Mouse (Mus musculus): ENCODE results near the gene Vat1l. TPM values are rescaled to one million over a fixed set of nuclear protein-coding genes. Genes with fewer than 3 reads are reported as not detected.
A peak's percentile ranks its signal among the peaks of the same experiment; 100 is the strongest.

The Vat1l gene
- polyA plus RNA-seq, 1 experiment from 2014 or later, result 4.0 TPM

DNA sequence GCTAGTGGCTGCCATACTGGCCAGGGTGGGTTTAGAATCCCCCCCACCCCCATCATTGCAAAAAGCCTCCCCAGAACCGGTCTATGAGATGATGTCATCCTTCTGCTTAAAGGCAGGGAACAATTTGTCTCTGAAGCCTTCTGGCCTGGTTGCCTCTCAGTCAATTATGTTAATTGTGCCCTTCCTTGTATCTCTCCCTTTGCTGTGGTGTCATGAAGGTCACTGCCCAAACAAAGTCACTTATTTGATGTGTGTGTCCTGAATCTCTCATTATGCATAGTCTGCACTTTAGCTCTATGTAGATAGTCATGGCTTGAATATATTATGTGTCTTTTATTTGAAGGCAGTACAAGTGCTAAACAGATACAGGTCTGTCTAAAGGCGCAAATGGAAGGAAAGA is 92.8 kb downstream of the Vat1l start:
- Histone ChIP-seq H3K27ac (replicated peaks) (no peak overlapping the region), H3K9ac (no peak overlapping the region), H3K4me2 (replicated peaks) (no peak overlapping the region), H3K27me3 (no peaks in the 10 kb centered on the region), H3K4me3 (replicated peaks) (no peak overlapping the region), H3K4me1 (peaks cover 7% of the 10 kb centered on the region; the same call in 1 of the 2 replicates), H3K9me3 (replicated peaks) (no peaks in the 10 kb centered on the region), H3K36me3 (no peaks in the 10 kb centered on the region)
- WGBS, result 40% methylated on average over 2 of the region's 2 CpGs
- ATAC-seq (ENCODE audit: insufficient number of reproducible peaks, low FRiP score, low TSS enrichment, low read depth), result no peak

DNA sequence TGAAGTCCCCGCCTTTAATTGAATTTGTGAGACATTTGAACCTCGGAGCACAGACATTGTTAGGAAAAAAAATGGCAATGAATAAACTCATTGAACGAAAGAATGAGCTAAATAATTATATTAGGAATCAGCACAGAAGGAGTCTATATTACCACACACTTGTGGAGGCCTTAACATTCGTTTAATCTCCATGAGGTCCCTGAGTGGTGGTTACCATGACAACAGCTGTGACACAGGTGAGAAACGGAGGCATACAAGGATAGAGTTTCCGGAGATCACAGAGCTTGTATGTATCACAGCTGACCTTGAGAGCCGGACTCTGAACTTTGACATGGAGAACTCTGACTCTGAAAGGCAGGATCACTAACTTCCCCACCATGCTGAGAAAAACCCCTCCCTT is 94.7 kb downstream of the Vat1l start:
- peaks cover 5% of the 10 kb centered on the region; the same call in 1 of the 2 replicates for H3K4me1 ChIP-seq
- no peaks in the 10 kb centered on the region for H3K27me3 ChIP-seq
- no peak for ATAC-seq (ENCODE audit: insufficient number of reproducible peaks, low FRiP score, low TSS enrichment, low read depth)
- H3K27ac ChIP-seq (replicated peaks), result no peak overlapping the region
- H3K36me3 ChIP-seq, result no peaks in the 10 kb centered on the region
- no peaks in the 10 kb centered on the region for H3K9me3 ChIP-seq (replicated peaks)
- H3K4me3 ChIP-seq (replicated peaks), result no peak overlapping the region
- H3K9ac ChIP-seq, result no peak overlapping the region
- WGBS, result 49% methylated on average over 7 of the region's 7 CpGs
- no peak overlapping the region for H3K4me2 ChIP-seq (replicated peaks)

DNA sequence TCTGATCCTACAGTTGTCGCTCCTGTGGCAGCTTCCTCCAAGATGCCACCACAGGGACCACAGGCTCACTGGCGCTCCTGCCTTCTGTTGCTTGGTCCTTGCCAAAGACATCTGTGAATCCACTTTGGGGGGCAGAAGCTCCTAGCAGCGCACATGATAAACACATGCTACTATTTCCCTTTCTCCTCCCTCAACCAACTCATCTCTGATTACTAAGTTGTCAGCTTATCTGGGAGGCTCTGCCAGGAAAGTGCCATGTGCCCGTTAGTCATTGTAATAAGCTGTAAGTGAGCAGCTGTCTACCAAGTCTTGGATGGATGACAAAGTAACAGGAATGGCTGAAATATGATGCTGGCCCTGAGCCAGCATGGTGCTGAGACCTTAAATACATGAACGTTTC is 100.9 kb downstream of the Vat1l start:
- Histone ChIP-seq H3K27ac (replicated peaks) (no peak overlapping the region), H3K9ac (no peak overlapping the region), H3K4me2 (replicated peaks) (no peak overlapping the region), H3K4me3 (replicated peaks) (no peak overlapping the region), H3K4me1 (0 out of 2 replicates have a peak, but pooled peaks cover 5% of the 10 kb centered on the region), H3K36me3 (no peaks in the 10 kb centered on the region), H3K9me3 (replicated peaks) (no peaks in the 10 kb centered on the region), H3K27me3 (no peaks in the 10 kb centered on the region)
- 45% methylated on average over 5 of the region's 5 CpGs for WGBS
- 0 out of 2 replicates have a peak, but pooled peaks have one; percentile 51 for ATAC-seq (ENCODE audit: insufficient number of reproducible peaks, low FRiP score, low TSS enrichment, low read depth)

DNA sequence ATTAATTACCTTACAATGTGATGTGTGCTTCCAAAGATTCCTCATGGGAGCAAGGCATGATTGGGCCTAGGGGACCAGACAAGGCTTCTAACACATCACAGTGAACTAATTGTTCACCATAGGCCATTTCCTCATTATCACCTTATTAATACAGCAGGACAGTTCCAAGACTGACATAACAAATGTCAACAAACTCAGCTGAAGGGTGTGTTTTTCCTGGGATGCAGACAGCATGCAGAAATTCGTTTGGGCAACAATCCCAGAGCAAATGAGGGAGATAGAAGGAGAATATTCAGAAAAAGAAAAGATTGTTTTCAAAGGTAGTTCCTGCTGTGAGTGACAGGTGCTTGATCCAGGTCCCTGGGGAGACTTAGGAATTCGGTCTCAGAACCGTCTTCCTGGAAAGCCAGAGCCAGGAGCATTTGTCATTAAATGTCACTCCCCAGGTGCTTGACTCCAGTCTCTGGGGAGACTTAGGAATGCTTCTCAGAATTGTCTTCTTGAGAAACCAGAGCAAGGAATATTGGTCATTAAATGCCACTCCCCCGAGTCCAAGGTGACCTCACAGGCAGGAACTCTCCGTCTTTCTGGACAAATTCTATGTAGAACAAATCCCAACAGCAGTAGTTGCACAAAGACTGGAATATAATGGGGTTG is 109.4 kb downstream of the Vat1l start:
- Histone ChIP-seq H3K9me3 (replicated peaks) (no peaks in the 10 kb centered on the region), H3K4me1 (no peaks in the 10 kb centered on the region), H3K4me3 (replicated peaks) (no peak overlapping the region), H3K9ac (no peak overlapping the region), H3K36me3 (no peaks in the 10 kb centered on the region), H3K27ac (replicated peaks) (no peak overlapping the region), H3K4me2 (replicated peaks) (no peak overlapping the region), H3K27me3 (no peaks in the 10 kb centered on the region)
- no peak for ATAC-seq (ENCODE audit: insufficient number of reproducible peaks, low FRiP score, low TSS enrichment, low read depth)
- WGBS, result 40% methylated on average over 5 of the region's 5 CpGs

DNA sequence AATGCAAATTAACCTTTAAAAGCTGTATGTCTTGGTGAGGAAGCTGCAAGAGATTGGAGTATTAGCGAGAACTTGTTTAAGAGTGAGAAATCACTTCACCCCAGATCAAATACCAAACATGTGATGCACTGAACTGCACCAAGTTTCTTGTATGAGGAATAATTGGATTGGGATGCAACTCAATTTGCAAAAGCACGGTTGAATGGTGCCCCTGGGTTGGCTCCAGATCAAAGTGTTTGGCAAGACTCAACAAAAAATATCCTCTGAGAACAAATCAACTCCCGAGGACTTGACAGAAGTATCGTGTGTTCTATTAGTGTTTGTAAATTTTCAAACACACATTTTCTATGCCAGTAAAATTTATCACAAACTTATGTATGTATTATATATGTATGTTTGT is 112.7 kb downstream of the Vat1l start:
- Histone ChIP-seq H3K27ac (replicated peaks) (no peak overlapping the region), H3K9me3 (replicated peaks) (no peaks in the 10 kb centered on the region), H3K9ac (no peak overlapping the region), H3K4me3 (replicated peaks) (no peak overlapping the region), H3K4me2 (replicated peaks) (no peak overlapping the region), H3K36me3 (no peaks in the 10 kb centered on the region), H3K27me3 (no peaks in the 10 kb centered on the region), H3K4me1 (no peaks in the 10 kb centered on the region)
- WGBS, result 41% methylated on average over 4 of the region's 4 CpGs
- no peak for ATAC-seq (ENCODE audit: insufficient number of reproducible peaks, low FRiP score, low TSS enrichment, low read depth)

DNA sequence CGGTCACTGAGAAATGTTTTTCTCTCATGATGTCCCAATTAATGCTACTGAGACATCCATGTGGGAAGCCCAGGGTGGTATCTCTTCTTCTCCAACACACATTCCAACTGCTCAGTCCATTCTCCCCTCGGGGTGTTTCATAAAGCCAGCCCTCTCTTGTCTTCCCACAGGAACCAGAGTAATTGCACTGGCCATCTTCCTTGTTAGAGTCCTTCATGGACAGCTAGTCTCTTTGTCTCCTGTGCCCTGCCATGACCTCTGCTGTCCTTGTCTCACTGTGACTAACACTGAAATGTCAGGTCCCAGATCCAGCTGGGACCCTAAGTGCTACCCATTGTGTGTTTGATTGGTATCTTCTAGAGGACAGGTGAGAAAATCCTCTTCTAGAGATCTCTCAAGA is 116.7 kb downstream of the Vat1l start:
- H3K4me1 ChIP-seq, result no peaks in the 10 kb centered on the region
- no peaks in the 10 kb centered on the region for H3K36me3 ChIP-seq
- H3K4me2 ChIP-seq (replicated peaks), result no peak overlapping the region
- ATAC-seq (ENCODE audit: insufficient number of reproducible peaks, low FRiP score, low TSS enrichment, low read depth), result no peak
- H3K9me3 ChIP-seq (replicated peaks), result no peaks in the 10 kb centered on the region
- no peaks in the 10 kb centered on the region for H3K27me3 ChIP-seq
- no peak overlapping the region for H3K9ac ChIP-seq
- H3K4me3 ChIP-seq (replicated peaks), result no peak overlapping the region
- H3K27ac ChIP-seq (replicated peaks), result no peak overlapping the region
- 74% methylated on average over 2 of the region's 2 CpGs for WGBS

DNA sequence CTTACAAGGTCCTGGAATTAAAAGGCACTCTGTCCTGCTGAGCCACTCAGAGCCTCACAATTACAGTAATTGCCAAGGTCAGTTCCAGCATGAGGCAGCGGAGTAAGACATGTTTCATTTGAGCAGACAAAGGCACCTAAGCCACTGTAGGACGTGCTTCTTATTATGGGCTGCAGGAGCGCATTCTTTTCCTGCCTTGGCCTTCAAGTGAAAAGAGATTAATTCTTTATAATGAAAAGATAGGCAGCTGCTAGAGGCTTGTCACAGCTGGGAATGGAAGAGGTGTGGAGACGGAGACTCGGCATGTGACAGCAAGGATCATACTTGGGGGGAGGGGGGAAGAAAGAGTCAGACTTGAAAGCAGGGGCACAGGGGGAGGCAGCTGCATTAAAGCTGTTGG is 126.5 kb downstream of the Vat1l start:
- Histone ChIP-seq H3K4me3 (replicated peaks) (no peak overlapping the region), H3K4me1 (no peaks in the 10 kb centered on the region), H3K27me3 (no peaks in the 10 kb centered on the region), H3K36me3 (no peaks in the 10 kb centered on the region), H3K27ac (replicated peaks) (no peak overlapping the region), H3K9me3 (replicated peaks) (no peaks in the 10 kb centered on the region), H3K4me2 (replicated peaks) (no peak overlapping the region), H3K9ac (no peak overlapping the region)
- 48% methylated on average over 5 of the region's 5 CpGs for WGBS
- no peak for ATAC-seq (ENCODE audit: insufficient number of reproducible peaks, low FRiP score, low TSS enrichment, low read depth)

DNA sequence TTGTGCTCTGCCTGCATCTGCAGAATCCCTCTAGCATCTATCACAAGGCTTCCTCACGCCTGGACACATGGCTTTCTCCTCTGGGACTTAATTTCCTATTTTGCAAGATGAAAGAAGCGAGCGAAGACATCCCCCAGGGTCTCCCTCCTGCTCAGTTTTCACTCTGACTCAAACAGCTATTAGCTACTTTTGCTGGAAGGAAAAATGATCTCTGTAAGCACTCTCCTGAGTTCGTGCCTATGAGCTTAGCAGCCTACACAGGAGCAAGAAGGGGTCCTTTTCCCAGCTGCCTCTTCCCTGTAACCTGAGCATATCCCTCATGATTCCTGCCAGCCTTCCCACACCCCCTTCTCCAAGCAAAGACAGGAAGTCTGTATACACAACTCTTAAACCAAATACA is 127.5 kb downstream of the Vat1l start:
- 11% methylated on average over 4 of the region's 4 CpGs for WGBS
- Histone ChIP-seq H3K36me3 (no peaks in the 10 kb centered on the region), H3K4me2 (replicated peaks) (no peak overlapping the region), H3K9me3 (replicated peaks) (no peaks in the 10 kb centered on the region), H3K27ac (replicated peaks) (no peak overlapping the region), H3K9ac (no peak overlapping the region), H3K4me1 (no peaks in the 10 kb centered on the region), H3K4me3 (replicated peaks) (no peak overlapping the region), H3K27me3 (no peaks in the 10 kb centered on the region)
- ATAC-seq (ENCODE audit: insufficient number of reproducible peaks, low FRiP score, low TSS enrichment, low read depth), result peak; percentile 43; the same call in 1 of the 2 replicates

DNA sequence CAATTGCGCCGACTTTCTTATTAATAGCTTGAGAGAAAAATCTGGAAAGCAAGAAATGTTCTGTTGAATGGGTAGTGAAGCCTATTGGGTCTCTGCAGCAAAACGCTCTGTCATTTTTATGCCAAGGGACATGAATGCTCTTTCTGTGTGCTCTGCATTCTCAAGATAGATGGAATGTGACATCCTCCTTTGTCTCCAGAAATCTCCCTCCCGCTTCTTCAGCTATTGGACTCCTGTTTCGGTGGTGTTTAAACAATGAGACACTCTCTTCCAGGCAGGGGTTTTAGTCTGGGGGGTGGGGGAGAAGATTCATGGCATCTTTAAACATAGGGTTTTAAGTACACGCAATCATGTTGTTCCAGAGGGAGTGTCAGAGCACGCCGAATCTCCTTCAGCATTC is 130.3 kb downstream of the Vat1l start:
- Histone ChIP-seq H3K36me3 (no peaks in the 10 kb centered on the region), H3K9ac (no peak overlapping the region), H3K9me3 (replicated peaks) (no peaks in the 10 kb centered on the region), H3K4me1 (no peaks in the 10 kb centered on the region), H3K27me3 (no peaks in the 10 kb centered on the region), H3K4me3 (replicated peaks) (no peak overlapping the region), H3K4me2 (replicated peaks) (no peak overlapping the region), H3K27ac (replicated peaks) (no peak overlapping the region)
- no peak for ATAC-seq (ENCODE audit: insufficient number of reproducible peaks, low FRiP score, low TSS enrichment, low read depth)
- WGBS, result 51% methylated on average over 8 of the region's 8 CpGs

DNA sequence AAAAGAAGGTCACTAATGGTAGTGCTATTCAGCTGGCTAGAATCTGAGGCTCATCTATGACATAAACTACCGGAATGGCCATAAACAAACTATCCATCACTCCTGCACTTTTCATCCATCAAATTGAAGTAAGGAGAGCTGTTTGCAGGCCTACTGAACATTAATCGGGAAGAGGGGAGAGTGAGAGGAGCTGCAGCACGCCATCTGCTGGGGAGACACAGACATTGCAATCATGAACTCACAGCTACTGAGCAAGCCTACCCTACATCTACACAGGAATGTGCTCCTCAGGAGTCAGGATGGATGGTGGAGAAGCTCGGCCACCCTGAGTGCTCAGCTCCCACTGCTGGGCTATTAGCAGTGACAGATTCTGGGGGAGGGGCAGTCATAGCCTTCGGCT is 136.9 kb downstream of the Vat1l start:
- Histone ChIP-seq H3K27me3 (no peaks in the 10 kb centered on the region), H3K9me3 (replicated peaks) (no peaks in the 10 kb centered on the region), H3K9ac (no peak overlapping the region), H3K36me3 (no peaks in the 10 kb centered on the region), H3K27ac (replicated peaks) (no peak overlapping the region), H3K4me2 (replicated peaks) (no peak overlapping the region), H3K4me3 (replicated peaks) (no peak overlapping the region), H3K4me1 (no peaks in the 10 kb centered on the region)
- no peak for ATAC-seq (ENCODE audit: insufficient number of reproducible peaks, low FRiP score, low TSS enrichment, low read depth)
- 73% methylated on average over 5 of the region's 5 CpGs for WGBS

DNA sequence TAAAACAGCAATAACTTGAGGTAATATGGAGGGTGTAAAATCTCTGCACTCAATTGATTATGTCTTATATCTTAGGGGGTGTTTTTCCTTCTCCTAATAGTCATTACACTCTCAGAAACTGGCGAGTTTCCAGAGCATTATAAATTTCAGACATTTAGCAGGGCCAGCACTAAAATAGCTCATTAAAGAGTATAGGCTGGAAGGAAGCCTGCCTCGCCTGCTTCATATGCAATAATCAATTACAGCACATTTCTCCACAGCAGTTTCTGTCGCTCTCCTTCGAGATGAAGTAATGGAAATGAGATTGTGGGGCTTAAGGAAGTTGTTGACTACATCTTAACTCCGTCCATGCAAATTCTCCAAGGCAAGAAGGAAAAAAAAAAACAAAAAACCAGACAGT is 139.4 kb downstream of the Vat1l start:
- H3K36me3 ChIP-seq, result no peaks in the 10 kb centered on the region
- no peaks in the 10 kb centered on the region for H3K4me1 ChIP-seq
- no peak overlapping the region for H3K27ac ChIP-seq (replicated peaks)
- no peak for ATAC-seq (ENCODE audit: insufficient number of reproducible peaks, low FRiP score, low TSS enrichment, low read depth)
- H3K4me2 ChIP-seq (replicated peaks), result no peak overlapping the region
- H3K9ac ChIP-seq, result no peak overlapping the region
- 43% methylated on average over 5 of the region's 5 CpGs for WGBS
- no peaks in the 10 kb centered on the region for H3K9me3 ChIP-seq (replicated peaks)
- H3K4me3 ChIP-seq (replicated peaks), result no peak overlapping the region
- H3K27me3 ChIP-seq, result no peaks in the 10 kb centered on the region

DNA sequence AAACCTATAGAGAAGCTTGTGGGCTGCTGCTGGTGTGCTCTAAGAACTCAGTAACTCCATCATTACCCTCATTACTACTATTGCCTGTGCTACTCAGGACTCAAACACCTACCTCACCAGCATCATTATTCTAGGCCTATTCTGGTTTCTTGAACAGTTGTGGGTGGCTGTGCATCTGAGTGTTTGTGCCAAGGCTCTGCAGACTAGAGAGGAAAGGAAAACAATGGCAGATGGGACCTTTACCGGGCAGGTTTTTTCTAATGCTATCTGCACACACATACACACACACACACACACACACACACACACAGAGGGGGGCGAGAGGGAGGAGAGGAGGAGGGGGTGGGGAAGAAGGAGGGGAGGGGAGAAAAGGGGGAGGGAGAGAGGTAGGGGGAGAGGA is 140.6 kb downstream of the Vat1l start:
- no peak overlapping the region for H3K4me3 ChIP-seq (replicated peaks)
- no peaks in the 10 kb centered on the region for H3K9me3 ChIP-seq (replicated peaks)
- no peak overlapping the region for H3K27ac ChIP-seq (replicated peaks)
- H3K4me1 ChIP-seq, result no peaks in the 10 kb centered on the region
- H3K27me3 ChIP-seq, result no peaks in the 10 kb centered on the region
- no peak overlapping the region for H3K9ac ChIP-seq
- H3K4me2 ChIP-seq (replicated peaks), result no peak overlapping the region
- no peak for ATAC-seq (ENCODE audit: insufficient number of reproducible peaks, low FRiP score, low TSS enrichment, low read depth)
- no peaks in the 10 kb centered on the region for H3K36me3 ChIP-seq
- 64% methylated on average over 1 of the region's 2 CpGs for WGBS

All from embryonic facial prominence, embryonic 15.5 days (tissue).